Mouse (Mus musculus): ENCODE data around the gene Crlf1.

Gene Crlf1

DNA sequence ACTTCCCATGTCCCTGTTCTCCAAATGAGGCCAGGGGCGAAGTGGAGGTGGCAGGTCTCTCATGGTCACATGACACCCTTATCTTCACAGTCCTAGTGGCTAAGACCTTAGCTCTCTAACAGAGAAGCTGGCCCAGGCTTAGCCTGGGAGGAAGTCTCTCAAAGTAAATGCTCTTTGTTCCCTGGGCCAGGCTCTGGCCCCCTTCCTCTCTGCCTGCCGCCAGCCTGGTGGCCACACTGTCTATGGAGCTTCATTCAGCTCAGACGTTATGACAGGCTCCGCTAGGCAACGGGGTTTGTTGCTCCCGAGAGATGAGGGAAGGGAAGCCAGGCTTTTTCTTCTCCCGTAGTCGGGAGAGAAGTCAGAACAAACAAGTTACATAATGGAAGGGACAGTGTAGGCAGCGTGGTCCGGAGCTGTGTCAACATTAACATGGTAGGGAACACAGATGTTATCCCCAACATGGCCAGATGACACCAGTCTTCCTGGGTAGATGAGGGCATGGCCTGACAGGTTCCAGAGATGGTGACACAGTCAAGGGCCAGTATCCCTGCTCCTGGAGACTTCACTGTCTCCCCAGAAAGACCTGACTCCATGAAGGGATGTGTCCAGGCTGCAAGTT, 23.6 kb upstream of the Crlf1 start:
- no peak for DNase-seq

DNA sequence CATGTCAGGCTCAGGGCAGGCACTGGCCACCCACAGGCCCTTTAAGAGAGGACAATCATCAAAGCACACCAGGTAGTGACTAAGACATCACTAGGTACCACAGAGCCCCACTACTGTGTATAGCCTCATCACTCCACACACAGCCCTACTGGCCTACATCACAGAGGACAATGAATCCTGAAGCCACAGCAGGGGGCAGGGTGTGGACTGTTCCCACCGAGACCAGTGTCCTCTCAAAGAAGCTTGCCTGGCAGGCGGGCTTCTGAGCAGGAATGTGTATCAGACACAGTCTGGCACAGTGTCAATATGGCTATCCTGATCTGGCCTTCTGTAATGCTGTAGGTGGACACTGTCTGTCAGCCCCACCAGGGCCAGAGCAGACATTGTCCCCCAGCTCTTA, 23.0 kb upstream of the Crlf1 start:
- DNase-seq: no peak

DNA sequence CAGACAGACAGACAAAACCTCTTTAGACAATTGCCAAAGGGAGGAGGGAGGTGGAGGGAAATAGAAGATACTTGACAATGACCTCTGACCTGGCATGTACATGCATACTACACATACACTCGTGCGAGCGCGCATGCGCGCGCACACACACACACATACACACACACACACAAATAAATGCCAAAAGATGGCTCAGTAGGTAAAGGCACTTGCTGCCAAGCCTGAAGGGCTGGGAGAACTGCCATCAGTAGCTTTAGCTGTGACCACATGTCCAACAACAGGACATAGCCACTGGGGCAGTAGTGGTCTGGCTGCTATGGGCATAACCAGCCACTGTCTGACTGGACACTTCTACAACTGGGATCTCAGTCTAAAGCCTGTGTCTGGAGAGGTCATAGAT, 21.1 kb upstream of the Crlf1 start:
- DNase-seq: no peak

DNA sequence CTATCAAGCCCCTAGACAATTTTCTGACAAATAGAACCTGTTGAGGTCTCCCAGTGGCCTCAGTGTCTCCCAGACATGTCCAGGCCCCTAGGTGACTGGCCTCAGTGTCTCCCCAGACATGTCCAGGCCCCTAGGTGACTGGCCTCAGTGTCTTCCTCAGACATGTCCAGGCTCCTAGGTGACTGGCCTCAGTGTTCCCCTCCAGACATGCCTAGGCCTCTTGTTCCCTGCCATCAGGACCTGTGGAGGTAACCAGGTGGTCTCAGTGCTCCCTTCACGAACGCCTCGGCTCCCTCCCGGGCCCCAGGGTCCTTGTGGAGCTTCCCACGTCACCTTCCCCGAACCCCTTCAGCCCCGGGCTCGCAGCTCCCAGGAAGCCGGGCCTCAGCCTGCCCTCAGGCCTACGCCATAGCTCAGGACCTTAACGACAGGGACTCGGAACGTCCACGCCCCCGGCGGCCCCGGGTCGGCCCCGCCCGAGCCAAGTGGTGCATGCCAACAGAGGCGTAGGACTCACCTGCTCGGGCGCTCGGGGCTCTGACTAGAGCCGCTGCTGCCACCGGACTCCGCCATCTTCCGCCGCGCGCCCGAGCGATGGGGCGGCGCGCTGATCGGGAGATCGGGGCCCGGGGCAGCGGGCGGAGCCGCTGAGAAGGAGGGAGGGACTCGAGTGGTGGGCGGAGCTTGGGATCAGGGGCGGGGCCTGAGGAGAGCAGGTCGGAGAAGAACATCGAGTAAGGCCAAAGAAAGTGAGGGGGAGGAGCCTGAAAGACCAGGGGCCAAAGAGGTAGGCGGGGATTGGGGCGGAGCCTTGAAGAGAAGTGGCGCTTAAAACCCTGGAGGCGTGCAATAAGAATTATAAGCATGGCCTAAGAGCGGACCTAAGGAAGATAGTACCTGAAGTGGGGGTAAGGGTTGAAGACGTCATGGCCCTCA, 16.4 kb upstream of the Crlf1 start, which contains the start of gene Klhl26:
Gene Klhl26 (minus strand): TSS at position 636 of the 936 bp plus-strand sequence.
- peak; percentile 95 for DNase-seq

DNA sequence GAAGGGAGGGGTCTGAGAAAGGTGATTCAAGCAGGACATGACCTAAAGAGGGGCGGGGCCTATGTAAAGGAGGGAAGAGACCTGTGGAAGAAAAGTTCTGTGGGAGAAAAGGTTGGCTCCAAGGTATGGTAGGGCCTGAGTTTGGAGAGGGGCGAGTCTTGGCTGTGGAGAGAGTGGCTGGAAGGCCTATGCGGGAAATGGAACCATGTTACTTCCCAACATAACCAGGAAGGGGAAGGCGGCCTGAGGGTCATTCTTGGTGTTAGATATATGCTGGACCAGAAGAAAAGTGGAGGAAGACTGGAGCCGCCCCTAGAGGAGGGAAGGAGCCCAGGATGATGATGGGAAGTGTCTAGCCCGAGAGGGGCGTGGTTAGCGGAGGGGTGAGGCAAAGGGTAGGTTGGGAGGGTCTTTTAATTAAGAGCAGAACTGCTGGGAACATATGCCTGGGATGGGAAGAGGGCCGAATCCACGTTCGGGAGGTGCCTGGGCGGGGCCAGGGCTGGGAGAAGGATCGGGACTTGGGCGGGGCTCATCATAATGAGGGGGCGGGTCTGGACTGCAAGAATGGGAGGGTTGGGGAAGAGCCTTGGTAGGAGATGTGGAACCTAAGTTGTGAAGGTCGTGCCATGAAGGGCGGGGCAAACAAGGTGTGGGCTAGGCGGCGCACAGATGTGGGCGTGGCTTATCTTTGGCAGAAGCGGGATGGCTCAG, 15.5 kb upstream of the Crlf1 start:
- no peak for DNase-seq

DNA sequence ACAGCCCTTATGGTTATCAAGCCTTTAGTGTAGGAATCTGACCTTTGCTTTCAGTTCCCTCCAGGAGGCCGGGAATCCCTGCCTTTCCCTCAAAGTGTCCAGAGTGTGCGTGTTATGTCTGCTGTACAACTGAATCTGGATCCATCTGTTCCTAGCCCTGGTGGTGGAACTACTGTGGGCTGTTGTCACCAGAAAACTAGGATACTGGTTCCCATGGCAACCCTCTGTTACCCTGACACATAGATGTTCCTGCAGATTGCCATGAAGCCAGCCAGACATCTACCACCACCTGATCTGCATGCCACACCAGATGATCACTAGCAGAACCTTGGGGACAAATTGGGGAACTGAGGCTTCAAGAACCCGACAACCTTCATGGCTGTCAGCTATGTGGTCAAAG, 11.1 kb upstream of the Crlf1 start:
- DNase-seq: peak; percentile 92

DNA sequence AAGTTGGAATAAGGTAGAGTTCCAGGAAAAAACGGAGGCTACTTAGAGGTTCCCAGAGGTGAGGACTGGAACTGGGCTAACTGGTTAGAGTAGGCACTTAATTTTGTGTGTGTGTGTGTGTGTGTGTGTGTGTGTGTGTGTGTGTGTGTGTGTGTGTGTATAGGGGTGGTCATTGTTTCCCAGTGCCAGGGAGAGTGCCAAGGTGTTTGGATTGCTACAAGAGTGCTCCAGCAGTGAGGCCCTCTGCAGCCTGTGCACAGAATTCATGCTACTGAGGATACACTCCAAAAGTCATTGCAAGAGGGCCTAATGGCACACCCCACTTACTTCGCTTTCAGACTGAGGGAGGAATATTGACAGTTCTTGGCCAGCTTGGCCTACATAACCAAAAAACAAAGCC, 10.0 kb upstream of the Crlf1 start:
- no peak for DNase-seq

DNA sequence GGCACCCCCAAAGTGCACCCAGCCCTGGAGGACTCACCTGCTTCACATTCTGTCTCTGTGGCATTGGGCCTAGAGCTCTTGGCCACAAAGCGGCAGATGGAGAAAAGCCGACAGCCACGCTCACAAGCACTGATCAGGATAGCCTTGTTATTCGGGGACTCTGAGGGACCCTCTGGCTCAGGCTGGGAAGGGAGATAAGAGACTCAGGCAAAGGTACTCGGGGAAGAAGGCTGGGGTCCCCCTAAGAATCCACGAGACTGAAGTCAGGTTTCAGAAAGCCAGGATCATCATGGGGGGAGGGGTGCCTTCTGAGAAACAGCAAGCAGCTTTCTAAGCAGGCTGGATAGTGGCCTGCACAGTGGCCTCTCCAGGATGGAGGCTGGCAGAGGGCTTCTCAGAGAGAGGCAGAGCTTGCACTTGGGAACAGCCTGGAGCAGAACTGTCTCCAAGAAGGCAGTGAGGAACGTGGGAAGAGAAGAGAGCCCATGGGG, 6.7 kb upstream of the Crlf1 start:
- DNase-seq: no peak

DNA sequence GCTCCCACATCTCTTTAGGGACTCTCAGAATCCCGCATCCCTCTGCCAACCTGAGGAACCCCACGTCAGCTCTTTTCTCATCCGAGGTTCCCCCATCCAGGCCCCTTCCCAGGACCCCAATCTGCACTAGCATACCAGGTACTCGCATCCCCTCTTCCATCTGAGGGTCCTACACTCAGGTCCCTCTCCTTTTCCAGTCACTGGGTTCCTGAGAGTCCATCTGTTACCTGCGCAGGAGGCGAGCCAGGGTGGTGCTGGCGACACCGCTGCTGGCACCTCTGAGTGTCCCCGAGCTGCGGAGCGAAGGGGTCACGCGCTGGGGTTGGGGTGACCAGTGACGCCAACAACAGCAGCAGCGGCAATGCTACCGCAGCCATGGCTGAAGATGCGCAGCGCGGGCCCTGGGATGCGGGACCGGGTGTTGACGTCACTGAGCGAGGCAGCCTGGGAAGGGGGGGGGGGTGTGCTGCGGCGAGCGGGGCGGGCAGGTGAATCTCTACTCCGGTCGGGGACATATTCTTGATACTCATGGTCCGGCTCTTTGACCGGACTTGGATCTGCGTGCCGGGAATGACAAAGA, 5.9 kb upstream of the Crlf1 start, which contains the start of gene Tmem59l:
Gene Tmem59l (minus strand): TSS at position 418 of the 580 bp plus-strand sequence.
- peak; percentile 55 for DNase-seq

DNA sequence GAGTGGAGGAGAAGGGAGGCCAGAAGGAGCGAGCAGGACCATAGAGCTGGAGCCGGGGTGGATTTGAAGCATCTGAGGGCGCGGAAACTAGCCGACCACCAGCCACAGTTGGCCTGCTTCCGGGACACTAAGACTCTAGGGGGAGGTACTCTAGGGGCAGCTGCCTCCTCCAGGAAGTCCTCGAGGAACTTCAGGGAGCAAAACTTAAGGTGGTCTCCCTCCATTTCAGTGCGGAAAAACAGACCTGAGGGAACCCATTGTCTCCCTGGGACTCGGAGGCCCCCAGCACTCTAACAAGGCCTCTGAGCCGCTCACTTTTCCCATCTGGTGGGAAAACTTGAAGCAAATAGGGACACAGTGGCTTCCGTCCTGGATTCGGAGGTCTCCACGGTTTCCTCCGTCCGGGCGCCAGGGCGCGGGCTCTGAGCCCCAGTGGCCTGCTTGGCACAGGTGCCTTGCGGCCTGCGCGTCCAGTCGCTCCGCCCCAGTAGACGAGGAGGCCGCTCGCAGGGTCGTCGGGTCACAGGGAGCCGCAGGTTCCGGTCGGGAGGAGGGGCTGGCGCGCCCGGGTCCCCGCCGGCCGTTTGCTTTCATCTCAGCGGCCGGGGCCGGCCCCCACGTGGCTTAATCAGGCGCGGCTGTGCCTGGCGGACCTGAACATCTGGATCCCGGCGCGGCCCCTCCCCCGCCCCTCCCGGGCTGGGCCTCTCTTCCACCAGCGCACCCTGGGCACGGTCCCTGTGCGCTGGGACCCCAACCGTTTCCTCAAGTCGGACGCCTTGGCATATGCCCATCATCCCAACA, 4.8 kb upstream of the Crlf1 start:
- no peak for DNase-seq

DNA sequence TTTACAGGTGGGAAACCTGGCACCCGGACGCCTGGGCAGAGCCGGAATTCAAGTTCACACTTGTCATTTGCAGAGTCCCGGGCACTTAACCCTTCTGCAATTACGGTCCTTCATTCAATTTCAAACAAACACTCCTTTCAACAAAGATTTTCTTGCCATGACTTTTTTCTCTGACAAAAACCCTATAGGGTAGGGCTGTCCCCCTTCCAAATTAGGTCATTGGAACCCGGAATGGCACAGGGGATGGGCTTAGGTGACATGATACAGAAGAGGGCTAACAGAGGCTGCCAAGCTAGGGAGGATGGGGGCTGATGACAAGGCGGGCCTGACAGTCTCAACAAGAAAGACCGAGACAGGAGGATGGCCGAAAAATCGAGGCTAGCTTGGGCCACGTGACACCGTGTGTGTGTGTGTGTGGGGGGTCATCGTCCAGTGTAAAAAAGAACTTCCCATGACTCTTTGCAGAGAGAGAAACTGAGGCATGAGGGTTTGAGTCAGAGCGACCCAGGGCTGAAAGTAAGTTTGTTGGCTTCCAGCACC, 4.0 kb upstream of the Crlf1 start:
- no peak for DNase-seq

DNA sequence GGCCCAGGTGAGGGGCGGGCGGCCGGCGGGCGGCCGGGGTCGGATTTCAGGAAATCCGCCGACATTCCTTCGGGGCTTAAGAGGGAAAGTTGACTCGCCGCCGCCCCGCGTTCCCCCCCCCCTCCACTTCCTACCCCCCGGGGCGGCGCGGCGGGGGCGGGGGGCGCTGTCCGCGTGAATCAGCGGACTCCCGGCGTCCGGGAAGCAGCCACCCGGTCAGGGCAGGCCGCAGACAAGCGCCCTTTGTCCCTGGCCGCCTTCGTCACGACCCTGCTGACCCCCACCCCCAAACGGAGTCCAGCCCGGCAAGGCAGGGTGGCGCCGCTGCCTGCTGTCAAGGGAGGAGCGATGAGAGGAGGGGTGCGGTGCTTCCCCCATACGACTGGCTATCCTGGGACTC, 3.4 kb upstream of the Crlf1 start:
- DNase-seq: no peak

DNA sequence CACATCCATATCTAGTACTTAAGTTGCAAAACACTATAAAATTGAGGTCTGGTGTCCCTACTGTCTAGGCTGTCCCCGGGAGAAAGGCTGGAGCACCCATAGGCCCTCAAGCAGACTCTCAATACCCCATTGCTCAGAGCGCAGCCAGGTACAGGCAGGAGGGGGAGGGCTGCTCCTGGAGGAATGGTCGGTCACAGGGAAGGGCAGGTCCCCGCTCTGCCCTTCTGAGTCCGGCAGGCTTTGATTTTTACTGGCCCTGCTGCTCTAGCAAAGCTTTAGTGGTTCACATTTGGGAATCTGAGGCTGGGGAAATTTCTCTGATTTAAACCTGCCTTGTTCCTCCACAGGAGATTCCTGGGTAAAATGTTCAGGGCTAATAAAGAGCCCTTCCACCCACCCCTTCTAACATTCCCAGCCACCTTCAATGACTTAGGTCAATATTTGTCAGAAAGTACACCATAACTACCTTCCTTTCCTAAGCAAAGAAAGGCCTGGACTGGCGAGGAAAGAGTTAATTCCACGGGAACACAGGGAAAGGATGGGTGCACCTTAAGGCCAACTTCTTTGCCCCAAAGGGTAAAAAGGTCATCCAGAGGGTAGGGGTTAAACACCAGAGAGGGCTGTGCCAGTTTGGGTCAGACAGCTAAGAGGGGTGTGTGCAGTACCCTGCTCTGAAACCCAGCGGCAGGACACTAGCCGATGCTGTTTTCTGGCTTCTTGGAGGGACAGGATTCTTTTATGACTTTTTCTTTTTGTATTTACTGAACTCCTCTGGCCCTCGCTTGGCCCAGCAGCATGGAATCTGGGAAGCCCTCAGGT, 2.7 kb upstream of the Crlf1 start:
- no peak for DNase-seq

DNA sequence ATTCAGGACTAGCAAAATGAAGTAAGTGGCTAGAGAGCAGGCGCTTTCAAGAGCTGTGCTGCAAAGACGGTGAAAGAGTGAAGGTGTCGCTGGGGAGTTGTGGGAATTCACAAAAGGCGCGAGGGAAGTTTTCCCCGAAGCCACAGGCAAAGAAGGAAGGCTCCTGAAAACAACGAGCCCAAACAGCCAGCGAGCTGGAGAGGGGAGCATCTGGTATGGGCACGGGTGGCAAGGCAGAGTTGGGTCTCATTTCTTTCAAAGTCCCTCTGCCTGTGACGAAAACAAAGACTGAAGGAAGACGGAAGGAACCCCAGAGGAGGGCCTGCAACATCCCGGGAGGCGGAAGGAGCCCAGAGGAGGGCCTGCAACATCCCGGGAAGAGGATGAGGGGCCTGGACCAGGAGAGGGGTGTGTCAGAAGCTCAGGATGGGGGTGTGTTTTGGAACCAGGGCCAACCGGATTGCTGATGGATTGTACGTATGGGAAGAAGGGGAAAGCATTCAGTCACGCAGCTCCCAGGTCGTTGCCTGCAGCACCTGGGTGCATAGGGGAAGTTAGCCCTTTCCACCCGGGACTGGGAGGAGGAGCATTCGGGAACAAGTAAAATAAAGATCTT, 2.0 kb upstream of the Crlf1 start:
- DNase-seq: no peak

DNA sequence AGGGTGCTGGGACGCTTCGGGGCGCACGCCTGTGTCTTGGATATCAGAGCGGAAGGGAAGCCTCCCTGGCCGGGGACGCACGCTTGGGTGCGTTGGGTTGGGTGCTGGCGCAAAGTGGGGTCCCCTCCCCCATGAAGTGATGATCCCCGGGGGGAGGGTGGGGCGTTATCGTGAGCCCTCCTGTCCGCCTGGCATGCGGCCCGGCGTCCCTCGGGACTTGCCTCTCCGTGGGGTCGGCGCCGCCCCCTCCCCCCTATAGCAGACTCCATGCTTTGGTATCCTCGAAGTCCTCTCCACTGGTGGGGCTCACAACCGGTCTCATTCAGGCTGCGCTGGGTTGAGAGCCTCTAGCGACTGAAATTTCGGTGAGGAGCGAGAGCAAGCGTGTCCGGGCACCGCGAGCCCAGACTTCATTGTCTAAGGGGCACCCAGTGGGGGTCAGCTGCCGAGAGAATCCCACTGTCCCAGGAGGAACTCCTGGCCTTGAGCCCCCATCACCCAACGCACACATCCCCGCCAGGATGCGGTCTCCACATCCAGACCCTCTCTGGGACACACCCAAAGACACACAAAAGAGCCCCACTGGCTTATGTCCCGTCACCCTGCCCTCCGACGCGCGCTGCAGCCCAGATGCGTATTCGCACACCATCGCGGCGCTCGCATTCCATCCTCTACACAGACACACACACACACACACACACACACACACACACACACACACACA, 896 bp downstream of the Crlf1 start:
- no peak for DNase-seq

DNA sequence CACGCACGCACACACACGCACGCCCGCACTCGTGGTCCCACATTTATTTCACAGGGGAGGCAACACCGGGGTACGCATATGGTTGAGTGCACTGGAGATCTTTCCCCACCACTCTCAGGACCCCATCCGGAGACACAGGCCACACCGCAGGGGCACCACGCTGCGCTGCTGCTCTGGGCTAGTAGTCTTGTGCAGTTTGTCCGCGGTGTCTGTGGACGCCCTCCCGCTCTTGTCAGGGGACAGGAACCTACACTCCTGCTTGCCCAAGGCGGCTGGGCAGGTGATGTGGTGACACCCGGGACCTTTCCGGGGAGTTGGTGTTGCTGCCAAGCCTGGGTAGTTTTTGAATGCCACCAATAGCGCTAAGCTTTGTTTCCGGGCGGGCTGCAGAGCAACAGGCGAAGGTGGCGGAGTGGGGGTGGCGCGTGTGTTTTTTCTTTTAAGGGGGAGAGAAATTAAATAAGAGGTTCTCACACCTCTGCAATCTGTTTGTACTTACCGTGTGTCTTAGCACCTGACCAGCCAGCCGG, 1.5 kb downstream of the Crlf1 start:
- DNase-seq: no peak

DNA sequence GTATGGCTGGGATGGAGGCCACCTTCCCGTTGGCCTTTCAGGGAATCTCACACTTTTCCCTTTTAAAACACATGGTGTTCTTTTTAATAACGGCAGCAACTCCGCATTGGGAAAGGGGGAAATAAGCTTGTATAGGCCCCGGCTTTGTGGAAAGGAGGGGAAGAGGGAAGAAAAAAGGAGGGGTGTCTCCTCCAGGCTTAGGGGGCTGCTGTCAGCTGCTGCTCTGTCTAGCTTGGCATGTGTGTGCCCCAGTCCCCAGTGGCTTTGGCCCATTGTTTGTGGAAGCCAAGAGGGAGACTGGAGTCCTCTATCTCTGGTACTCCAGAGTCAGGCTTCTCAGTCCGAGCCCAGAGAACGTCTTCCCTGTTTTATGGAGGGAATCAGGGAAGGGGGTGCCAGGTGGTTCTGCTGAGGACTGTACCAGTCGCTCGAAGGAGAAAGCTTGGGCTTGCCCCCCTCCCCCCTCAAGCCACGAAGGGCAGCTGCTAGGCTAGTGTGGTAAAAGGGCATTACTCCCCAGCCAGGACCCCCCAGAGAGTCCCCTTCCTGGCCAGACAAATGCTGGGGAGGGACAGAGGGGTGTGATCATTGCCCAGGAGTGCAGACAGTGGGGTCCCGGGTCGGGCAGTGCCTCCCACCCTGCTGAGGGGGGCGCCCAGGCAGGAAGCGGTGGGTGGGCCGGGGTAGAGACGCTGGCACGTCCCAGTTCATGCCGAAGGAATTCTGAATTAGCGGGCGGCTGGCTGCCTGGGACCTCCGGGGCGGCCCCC, 2.2 kb downstream of the Crlf1 start:
- no peak for DNase-seq

DNA sequence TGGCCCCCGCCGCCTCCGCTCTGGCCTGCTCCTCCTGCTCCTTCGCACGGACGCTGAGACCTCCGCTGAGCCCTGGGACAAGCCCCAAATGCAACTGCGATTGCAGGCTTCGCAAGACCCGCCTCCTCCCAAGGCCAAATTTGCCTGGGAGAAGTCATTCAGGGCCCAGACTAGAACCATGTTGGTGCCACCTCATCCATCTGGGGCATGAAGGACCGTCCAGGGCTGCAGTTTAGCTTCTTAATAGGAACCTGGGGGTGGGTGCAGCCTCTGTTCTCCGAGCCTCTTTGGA, 2.8 kb downstream of the Crlf1 start:
- no peak for DNase-seq

Measured in layer of hippocampus, adult 9-11 months (tissue).